Mouse (Mus musculus) stomach, embryonic 16.5 days (tissue): ENCODE measurements around the gene Grap2. TPM values are rescaled to one million over a fixed set of nuclear protein-coding genes. Genes with fewer than 3 reads are reported as not detected.

Experiments
- ATAC-seq: fragments of 200-750 bp; cut with Nextera tagmentation; 2 replicates; pipeline ENCODE4 v1.8.0; 2017; ENCODE audit warnings: moderate number of reproducible peaks, moderate TSS enrichment; ENCODE audit not compliant: insufficient read depth, low FRiP score
- H3K27ac ChIP-seq: fragments of 300-500 bp; sonication (generic); 2 replicates; pipeline ENCODE4 v1.5.1; 2014; ENCODE audit warnings: low read length
- H3K27me3 ChIP-seq: fragments of 300-500 bp; sonication (generic); 2 replicates; pipeline ENCODE4 v1.6.1; 2014; ENCODE audit warnings: low read length, control low read depth, mixed read lengths; ENCODE audit not compliant: control insufficient read depth, insufficient read depth
- H3K36me3 ChIP-seq: fragments of 300-500 bp; sonication (generic); 2 replicates; pipeline ENCODE4 v1.6.1; 2014; ENCODE audit warnings: low read length; ENCODE audit not compliant: control insufficient read depth, insufficient read depth
- H3K4me1 ChIP-seq: fragments of 300-500 bp; sonication (generic); 2 replicates; pipeline ENCODE4 v1.6.1; 2014; ENCODE audit warnings: low read length, control low read depth, mixed read lengths; ENCODE audit not compliant: control insufficient read depth, insufficient read depth
- H3K4me2 ChIP-seq: fragments of 300-500 bp; sonication (generic); 2 replicates; pipeline ENCODE4 v1.6.1; 2014; ENCODE audit warnings: low read depth, low read length, mixed read lengths
- H3K4me3 ChIP-seq: fragments of 300-500 bp; sonication (generic); replicated peaks from 2 replicates; pipeline ENCODE4 v1.5.1; 2014; ENCODE audit warnings: mild to moderate bottlenecking, low read length
- H3K9ac ChIP-seq: fragments of 300-500 bp; sonication (generic); 2 replicates; pipeline ENCODE4 v1.6.1; 2014; ENCODE audit warnings: low read length
- H3K9me3 ChIP-seq: fragments of 300-500 bp; sonication (generic); replicated peaks from 2 replicates; pipeline ENCODE4 v1.6.1; 2016; ENCODE audit warnings: low read length, control low read depth; ENCODE audit not compliant: control insufficient read depth
- WGBS: fragments of 180-500 bp; shearing (Covaris S2); extraction: QIAGEN DNeasy Blood & Tissue Kit; methylation state at CpG from one replicate; pipeline ENCODE4 v1.1.7; 2014; 5-methylcytosine and 5-hydroxymethylcytosine counted together
- polyA plus RNA-seq: library from polyadenylated mRNA; unstranded; fragments of >200 nt; fragmentation: Nextera tagmentation; extraction: Ambion mirVana; gene quantifications from 2 replicates; pipeline ENCODE4 v1.2.1, GENCODE M21; 2015

Gene Grap2
- polyA plus RNA-seq, 1 experiment from 2014 or later, result 1.3 TPM

DNA sequence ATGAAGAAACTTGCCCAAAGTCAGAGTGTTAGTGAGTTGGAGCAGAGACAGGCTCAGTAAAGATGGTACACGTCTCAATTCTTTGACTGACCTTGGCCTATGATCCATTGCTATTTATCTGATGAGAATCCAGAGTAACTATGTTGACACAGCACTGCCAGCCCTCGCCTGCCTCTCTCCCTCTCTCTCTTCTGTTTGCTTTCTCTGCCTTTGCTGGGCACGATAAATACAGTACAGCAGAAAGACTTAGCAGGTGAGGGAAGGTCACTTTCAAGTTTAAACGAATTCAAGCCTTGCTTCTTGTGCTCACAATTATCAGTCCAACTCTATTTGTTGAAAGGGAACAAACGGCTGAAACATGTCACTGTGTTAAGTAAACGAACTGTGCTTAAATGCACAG, 27.0 kb upstream of the Grap2 start:
- Histone ChIP-seq H3K4me3 (no peak overlapping the region), H3K9me3 (no peaks in the 10 kb centered on the region), H3K36me3 (no peaks in the 10 kb centered on the region), H3K27me3 (no peaks in the 10 kb centered on the region), H3K9ac (no peak overlapping the region), H3K4me2 (no peak overlapping the region), H3K4me1 (no peaks in the 10 kb centered on the region), H3K27ac (peak overlapping the region; percentile 13; the same call in 1 of the 2 replicates)
- 29% methylated on average over 6 of the region's 6 CpGs for WGBS
- peak; percentile 75; the same call in 1 of the 2 replicates for ATAC-seq

DNA sequence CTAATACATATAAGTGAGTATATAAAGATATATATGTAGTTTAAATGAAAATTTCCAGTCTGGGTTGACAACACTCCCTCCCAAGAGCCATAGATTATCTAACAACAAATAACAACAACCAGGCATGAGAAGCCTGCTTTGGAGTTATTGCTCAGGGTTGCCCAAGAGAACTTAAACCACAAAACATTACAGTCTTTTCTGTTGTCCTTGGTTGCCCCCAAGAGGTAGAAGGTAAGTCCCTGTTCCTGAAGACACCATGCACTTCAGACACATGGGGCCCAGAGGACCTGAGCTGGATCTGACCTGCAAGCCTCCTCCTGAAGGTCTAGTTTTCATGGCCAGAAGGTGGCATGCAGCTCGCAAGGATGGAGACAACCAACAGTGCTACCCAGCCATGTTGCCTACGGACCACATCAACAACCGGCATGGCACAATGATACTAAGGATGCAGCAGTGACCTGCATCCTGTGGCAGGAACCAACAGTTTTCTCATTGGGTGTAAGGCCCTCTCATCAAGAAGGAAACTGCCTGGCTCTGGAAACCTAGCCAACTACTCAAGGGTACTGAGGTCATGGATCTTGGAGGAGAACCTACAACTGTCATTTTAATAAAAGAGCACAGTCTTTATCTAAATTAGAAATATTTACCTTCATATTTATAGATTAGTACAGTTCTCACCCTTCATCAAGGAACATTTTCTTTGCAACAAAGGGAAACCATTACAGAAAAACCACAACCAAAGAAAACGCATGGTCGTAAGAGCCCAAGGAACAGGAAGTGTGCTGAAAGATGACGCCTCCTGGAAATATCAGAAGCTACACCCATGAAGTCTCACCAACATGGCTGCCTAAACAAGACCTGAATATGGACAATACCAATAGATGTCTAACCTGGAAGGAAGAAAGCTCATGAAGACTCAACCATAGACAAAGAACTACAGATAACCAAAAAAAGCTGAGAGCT, 17.3 kb upstream of the Grap2 start:
- no peak for ATAC-seq
- WGBS, result 87% methylated on average over 6 of the region's 6 CpGs
- Histone ChIP-seq H3K36me3 (no peaks in the 10 kb centered on the region), H3K9ac (no peak overlapping the region), H3K4me1 (0 out of 2 replicates have a peak, but pooled peaks cover 2% of the 10 kb centered on the region), H3K4me3 (no peak overlapping the region), H3K27me3 (no peaks in the 10 kb centered on the region), H3K4me2 (no peak overlapping the region), H3K9me3 (no peaks in the 10 kb centered on the region), H3K27ac (no peak overlapping the region)

- no peak overlapping the region for H3K27ac ChIP-seq
- no peaks in the 10 kb centered on the region for H3K27me3 ChIP-seq
- no peak for ATAC-seq
- no peaks in the 10 kb centered on the region for H3K36me3 ChIP-seq
- no peak overlapping the region for H3K4me3 ChIP-seq
- no peak overlapping the region for H3K9ac ChIP-seq
- H3K9me3 ChIP-seq, result no peaks in the 10 kb centered on the region
- 0 out of 2 replicates have a peak, but pooled peaks cover 2% of the 10 kb centered on the region for H3K4me1 ChIP-seq
- H3K4me2 ChIP-seq, result no peak overlapping the region
- WGBS, result 70% methylated on average over 2 of the region's 2 CpGs
Measured at GRCm38 (mm10) chr15:80556021-80556420, 16.4 kb upstream of the Grap2 start.

DNA sequence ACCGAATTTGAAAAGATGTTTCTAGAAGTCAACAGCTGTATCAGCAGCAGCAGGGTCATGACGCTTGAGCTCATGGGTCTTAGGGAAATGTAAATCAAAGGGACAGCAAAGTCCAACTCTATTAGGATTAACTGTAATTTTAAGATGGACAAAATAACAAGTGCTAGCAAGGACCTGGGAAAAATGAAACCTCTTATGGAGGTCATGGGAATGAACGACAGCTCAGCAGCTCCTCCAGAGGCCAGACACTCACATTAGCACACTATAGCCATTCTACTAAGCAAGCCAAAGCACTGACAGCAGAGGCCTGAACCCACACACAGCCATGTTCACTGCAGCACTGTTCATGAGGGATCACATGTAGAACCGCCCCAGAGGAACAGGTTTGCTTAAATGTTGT, 14.6 kb upstream of the Grap2 start:
- Histone ChIP-seq H3K27ac (no peak overlapping the region), H3K9me3 (no peaks in the 10 kb centered on the region), H3K27me3 (no peaks in the 10 kb centered on the region), H3K36me3 (no peaks in the 10 kb centered on the region), H3K4me2 (no peak overlapping the region), H3K4me3 (no peak overlapping the region), H3K9ac (no peak overlapping the region), H3K4me1 (0 out of 2 replicates have a peak, but pooled peaks cover 2% of the 10 kb centered on the region)
- ATAC-seq, result no peak
- WGBS, result 71% methylated on average over 4 of the region's 4 CpGs

DNA sequence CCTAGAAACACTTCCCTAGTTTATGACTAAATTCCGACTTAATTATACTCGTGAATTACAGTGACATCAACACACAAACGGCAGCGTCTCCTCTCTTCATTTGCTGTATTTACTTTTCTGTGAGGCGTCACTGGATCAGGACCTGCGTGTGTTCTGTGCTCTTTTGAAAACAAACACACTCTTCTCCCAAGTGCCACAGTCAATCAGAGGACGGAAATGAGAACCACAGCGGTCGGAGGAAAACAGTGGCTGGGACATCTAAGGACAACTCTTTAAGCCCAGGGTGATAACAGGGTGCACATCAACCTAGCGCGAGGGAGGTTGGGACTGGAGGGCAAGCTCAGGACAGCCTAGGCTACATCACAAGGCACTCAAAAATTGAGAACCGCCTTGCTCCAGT, 12.9 kb upstream of the Grap2 start:
- 0 out of 2 replicates have a peak, but pooled peaks cover 2% of the 10 kb centered on the region for H3K4me1 ChIP-seq
- ATAC-seq, result no peak
- H3K27me3 ChIP-seq, result no peaks in the 10 kb centered on the region
- H3K36me3 ChIP-seq, result no peaks in the 10 kb centered on the region
- WGBS, result 48% methylated on average over 12 of the region's 12 CpGs
- H3K9me3 ChIP-seq, result no peaks in the 10 kb centered on the region
- H3K4me2 ChIP-seq, result no peak overlapping the region
- no peak overlapping the region for H3K4me3 ChIP-seq
- H3K9ac ChIP-seq, result no peak overlapping the region
- H3K27ac ChIP-seq, result no peak overlapping the region

- no peaks in the 10 kb centered on the region for H3K36me3 ChIP-seq
- H3K9ac ChIP-seq, result no peak overlapping the region
- 0 out of 2 replicates have a peak, but pooled peaks cover 2% of the 10 kb centered on the region for H3K4me1 ChIP-seq
- WGBS, result 35% methylated on average over 14 of the region's 14 CpGs
- H3K27ac ChIP-seq, result no peak overlapping the region
- no peak overlapping the region for H3K4me2 ChIP-seq
- H3K9me3 ChIP-seq, result no peaks in the 10 kb centered on the region
- no peak for ATAC-seq
- H3K4me3 ChIP-seq, result no peak overlapping the region
- no peaks in the 10 kb centered on the region for H3K27me3 ChIP-seq
Measured at GRCm38 (mm10) chr15:80559978-80560377, 12.4 kb upstream of the Grap2 start.

DNA sequence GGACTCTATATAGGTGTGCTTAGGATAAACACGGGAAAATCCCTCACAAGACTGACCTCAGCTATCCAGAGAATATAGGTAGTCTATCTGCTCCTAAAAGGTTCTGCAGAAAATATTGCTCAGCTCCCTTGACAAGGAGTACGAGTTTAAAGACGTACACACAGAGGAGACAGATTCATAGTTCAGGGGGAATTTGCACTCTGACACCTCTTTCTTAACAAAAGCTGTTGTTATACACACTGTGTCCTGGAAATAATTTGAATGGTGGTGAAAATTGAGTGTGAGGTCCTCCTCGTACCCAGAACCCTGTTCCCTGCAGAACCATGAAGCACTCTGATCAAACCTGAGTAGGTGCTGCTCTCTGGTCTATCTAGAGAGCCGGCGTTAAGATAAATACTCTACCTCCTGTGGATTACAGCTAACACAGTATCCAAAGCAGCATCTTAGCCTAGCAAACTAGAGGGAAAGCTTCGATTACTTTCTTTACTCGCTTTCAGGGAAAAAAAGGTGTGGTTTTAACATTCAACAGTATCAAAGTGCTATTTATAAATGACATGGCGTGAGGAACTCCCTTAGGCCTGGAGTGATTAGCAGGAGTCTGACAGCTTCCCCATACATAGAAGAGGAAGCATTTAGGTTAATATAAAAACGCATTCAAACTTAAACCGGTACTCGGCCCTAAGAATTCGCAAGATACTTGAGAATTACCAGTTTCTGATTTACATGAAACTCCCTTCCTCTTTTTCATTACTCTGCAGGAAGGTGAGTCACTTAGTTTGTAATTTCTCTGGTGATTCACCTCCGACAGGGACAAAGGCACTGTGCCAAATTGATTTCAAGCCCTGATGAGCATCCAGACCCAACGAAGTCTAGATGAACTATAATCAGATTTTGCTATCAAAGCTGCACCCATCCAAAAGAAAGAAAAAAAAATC, 11.5 kb upstream of the Grap2 start:
- no peaks in the 10 kb centered on the region for H3K27me3 ChIP-seq
- no peak for ATAC-seq
- H3K4me2 ChIP-seq, result no peak overlapping the region
- H3K9ac ChIP-seq, result no peak overlapping the region
- 47% methylated on average over 15 of the region's 15 CpGs for WGBS
- H3K27ac ChIP-seq, result no peak overlapping the region
- H3K4me3 ChIP-seq, result no peak overlapping the region
- 0 out of 2 replicates have a peak, but pooled peaks cover 2% of the 10 kb centered on the region for H3K4me1 ChIP-seq
- no peaks in the 10 kb centered on the region for H3K36me3 ChIP-seq
- no peaks in the 10 kb centered on the region for H3K9me3 ChIP-seq

DNA sequence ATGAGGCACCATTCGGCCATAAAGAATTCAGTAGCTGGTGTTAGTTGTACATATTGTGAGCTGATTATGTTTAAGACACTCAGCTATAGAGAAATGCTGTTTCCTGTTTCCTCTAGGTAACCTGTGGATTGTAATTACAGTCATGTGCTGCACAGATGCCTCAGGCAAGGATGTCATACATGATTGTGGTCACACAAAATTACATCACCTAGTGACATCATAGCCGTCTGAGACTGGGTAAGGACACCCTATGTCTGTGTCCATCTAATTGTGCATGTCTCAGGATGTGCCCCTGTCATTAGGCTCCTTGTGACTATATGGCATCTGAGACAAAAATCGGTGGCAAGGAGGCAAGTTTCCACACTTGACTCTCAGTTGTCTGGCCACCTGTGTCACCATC, 9.9 kb upstream of the Grap2 start:
- 77% methylated on average over 3 of the region's 3 CpGs for WGBS
- H3K27me3 ChIP-seq, result no peaks in the 10 kb centered on the region

More for the DNA sequence above, 9.9 kb upstream of the Grap2 start:
- no peak for ATAC-seq
- Histone ChIP-seq H3K4me2 (no peak overlapping the region), H3K4me3 (no peak overlapping the region), H3K9me3 (no peaks in the 10 kb centered on the region), H3K27ac (no peak overlapping the region), H3K9ac (no peak overlapping the region), H3K36me3 (no peaks in the 10 kb centered on the region), H3K4me1 (0 out of 2 replicates have a peak, but pooled peaks cover 2% of the 10 kb centered on the region)
